Mouse (Mus musculus): ENCODE measurements around the gene Zswim7. TPM values are rescaled to one million over a fixed set of nuclear protein-coding genes. Genes with fewer than 3 reads are reported as not detected.
A peak's percentile ranks its signal among the peaks of the same experiment; 100 is the strongest.
"Not testable (repeated sequence)": the region's sequence is repeated elsewhere in the genome, so short reads cannot be mapped to it uniquely, and the experiment has no call there.

Gene Zswim7
- polyA plus RNA-seq, 1 experiment from 2014 or later, result 22.2 TPM

- Histone ChIP-seq H3K36me3 (ENCODE audit: control insufficient read depth, insufficient read depth, low read length) (peaks cover 52% of the 10 kb centered on the region), H3K27ac (replicated peaks in 1 of 2; ENCODE audit: control insufficient read depth in 1 of 2, insufficient read depth in 1 of 2, low read depth in 2 of 2, low read length in 2 of 2) (no peak overlapping the region), H3K27me3 (ENCODE audit: control insufficient read depth, insufficient read depth, low read length) (no peaks in the 10 kb centered on the region), H3K4me1 (ENCODE audit: control insufficient read depth in 2 of 2, insufficient read depth in 2 of 2, low read length in 2 of 2) (no peaks in the 10 kb centered on the region), H3K4me2 (ENCODE audit: low read length) (no peak overlapping the region), H3K9ac (ENCODE audit: low read length) (no peak overlapping the region), H3K4me3 (ENCODE audit: control insufficient read depth in 1 of 2, insufficient read depth in 1 of 2, low read depth in 1 of 2, low read length in 2 of 2) (no peak overlapping the region), H3K9me3 (ENCODE audit: control insufficient read depth, low read length) (no peaks in the 10 kb centered on the region)
- no peak for ATAC-seq (ENCODE audit: insufficient number of reproducible peaks, insufficient read depth, low FRiP score, low read depth)
- 88% methylated on average over 6 of the region's 6 CpGs for WGBS
Measured at GRCm38 (mm10) chr11:62298883-62299282, 17.7 kb upstream of the Zswim7 start.

- Histone ChIP-seq H3K9ac (ENCODE audit: low read length) (no peak overlapping the region), H3K4me2 (ENCODE audit: low read length) (no peak overlapping the region), H3K4me3 (ENCODE audit: control insufficient read depth in 1 of 2, insufficient read depth in 1 of 2, low read depth in 1 of 2, low read length in 2 of 2) (no peak overlapping the region), H3K27ac (replicated peaks in 1 of 2; ENCODE audit: control insufficient read depth in 1 of 2, insufficient read depth in 1 of 2, low read depth in 2 of 2, low read length in 2 of 2) (no peak overlapping the region), H3K4me1 (ENCODE audit: control insufficient read depth in 2 of 2, insufficient read depth in 2 of 2, low read length in 2 of 2) (no peaks in the 10 kb centered on the region), H3K9me3 (ENCODE audit: control insufficient read depth, low read length) (no peaks in the 10 kb centered on the region), H3K27me3 (ENCODE audit: control insufficient read depth, insufficient read depth, low read length) (no peaks in the 10 kb centered on the region), H3K36me3 (ENCODE audit: control insufficient read depth, insufficient read depth, low read length) (peaks cover 57% of the 10 kb centered on the region)
- 100% methylated on average over 2 of the region's 2 CpGs for WGBS
- ATAC-seq (ENCODE audit: insufficient number of reproducible peaks, insufficient read depth, low FRiP score, low read depth), result no peak
Measured at GRCm38 (mm10) chr11:62294121-62294520, 12.9 kb upstream of the Zswim7 start.

- no peaks in the 10 kb centered on the region for H3K4me1 ChIP-seq (ENCODE audit: control insufficient read depth in 2 of 2, insufficient read depth in 2 of 2, low read length in 2 of 2)
- no peak overlapping the region for H3K4me2 ChIP-seq (ENCODE audit: low read length)
- no peaks in the 10 kb centered on the region for H3K9me3 ChIP-seq (ENCODE audit: control insufficient read depth, low read length)
- H3K27me3 ChIP-seq (ENCODE audit: control insufficient read depth, insufficient read depth, low read length), result no peaks in the 10 kb centered on the region
- WGBS, result 96% methylated on average over 1 of the region's 1 CpGs
- no peak overlapping the region for H3K9ac ChIP-seq (ENCODE audit: low read length)
- no peak for ATAC-seq (ENCODE audit: insufficient number of reproducible peaks, insufficient read depth, low FRiP score, low read depth)
- no peak overlapping the region for H3K27ac ChIP-seq (replicated peaks in 1 of 2; ENCODE audit: control insufficient read depth in 1 of 2, insufficient read depth in 1 of 2, low read depth in 2 of 2, low read length in 2 of 2)
- H3K4me3 ChIP-seq (ENCODE audit: control insufficient read depth in 1 of 2, insufficient read depth in 1 of 2, low read depth in 1 of 2, low read length in 2 of 2), result no peak overlapping the region
- peaks cover 68% of the 10 kb centered on the region for H3K36me3 ChIP-seq (ENCODE audit: control insufficient read depth, insufficient read depth, low read length)
Measured at GRCm38 (mm10) chr11:62287700-62288099, 6.5 kb upstream of the Zswim7 start.

- ATAC-seq (ENCODE audit: insufficient number of reproducible peaks, insufficient read depth, low FRiP score, low read depth), result no peak
- H3K9ac ChIP-seq (ENCODE audit: low read length), result no peak overlapping the region
- no peak overlapping the region for H3K4me3 ChIP-seq (ENCODE audit: control insufficient read depth in 1 of 2, insufficient read depth in 1 of 2, low read depth in 1 of 2, low read length in 2 of 2)
- peaks cover 0 to 8% of the 10 kb centered on the region in 2 experiments; a peak in 1 of 4 replicates for H3K4me1 ChIP-seq (ENCODE audit: control insufficient read depth in 2 of 2, insufficient read depth in 2 of 2, low read length in 2 of 2)
- H3K27me3 ChIP-seq (ENCODE audit: control insufficient read depth, insufficient read depth, low read length), result no peaks in the 10 kb centered on the region
- no peaks in the 10 kb centered on the region for H3K9me3 ChIP-seq (ENCODE audit: control insufficient read depth, low read length)
- H3K36me3 ChIP-seq (ENCODE audit: control insufficient read depth, insufficient read depth, low read length), result peaks cover 59% of the 10 kb centered on the region
- WGBS, result 90% methylated on average over 8 of the region's 8 CpGs
- no peak overlapping the region for H3K27ac ChIP-seq (replicated peaks in 1 of 2; ENCODE audit: control insufficient read depth in 1 of 2, insufficient read depth in 1 of 2, low read depth in 2 of 2, low read length in 2 of 2)
- no peak overlapping the region for H3K4me2 ChIP-seq (ENCODE audit: low read length)
Measured at GRCm38 (mm10) chr11:62285020-62285419, 3.8 kb upstream of the Zswim7 start.

- not testable (repeated sequence) for H3K9ac ChIP-seq (ENCODE audit: low read length); ATAC-seq (ENCODE audit: insufficient number of reproducible peaks, insufficient read depth, low FRiP score, low read depth); H3K4me2 ChIP-seq (ENCODE audit: low read length); H3K27me3 ChIP-seq (ENCODE audit: control insufficient read depth, insufficient read depth, low read length); H3K4me3 ChIP-seq (ENCODE audit: control insufficient read depth in 1 of 2, insufficient read depth in 1 of 2, low read depth in 1 of 2, low read length in 2 of 2); H3K9me3 ChIP-seq (ENCODE audit: control insufficient read depth, low read length); H3K4me1 ChIP-seq (ENCODE audit: control insufficient read depth in 2 of 2, insufficient read depth in 2 of 2, low read length in 2 of 2); H3K27ac ChIP-seq (replicated peaks in 1 of 2; ENCODE audit: control insufficient read depth in 1 of 2, insufficient read depth in 1 of 2, low read depth in 2 of 2, low read length in 2 of 2)
- H3K36me3 ChIP-seq (ENCODE audit: control insufficient read depth, insufficient read depth, low read length), result peaks cover 59% of the 10 kb centered on the region
- 99% methylated on average over 3 of the region's 3 CpGs for WGBS
Measured at GRCm38 (mm10) chr11:62284020-62284419, 2.8 kb upstream of the Zswim7 start.

- H3K9ac ChIP-seq (ENCODE audit: low read length), result peak overlapping the region; percentile 76
- peak overlapping the region; percentile 73 for H3K4me2 ChIP-seq (ENCODE audit: low read length)
- H3K9me3 ChIP-seq (ENCODE audit: control insufficient read depth, low read length), result no peaks in the 10 kb centered on the region
- peak; percentile 76; the same call in 1 of the 2 replicates for ATAC-seq (ENCODE audit: insufficient number of reproducible peaks, insufficient read depth, low FRiP score, low read depth)
- peaks cover 37% of the 10 kb centered on the region for H3K36me3 ChIP-seq (ENCODE audit: control insufficient read depth, insufficient read depth, low read length)
- WGBS, result under 1% methylated on average over 55 of the region's 57 CpGs
- no peaks in the 10 kb centered on the region for H3K27me3 ChIP-seq (ENCODE audit: control insufficient read depth, insufficient read depth, low read length)
- H3K27ac ChIP-seq (replicated peaks in 1 of 2; ENCODE audit: control insufficient read depth in 1 of 2, insufficient read depth in 1 of 2, low read depth in 2 of 2, low read length in 2 of 2), result peak overlapping the region in 1 of 2 experiments; percentile 87
- peak overlapping the region; percentile 64 to 88 for H3K4me3 ChIP-seq (ENCODE audit: control insufficient read depth in 1 of 2, insufficient read depth in 1 of 2, low read depth in 1 of 2, low read length in 2 of 2)
- H3K4me1 ChIP-seq (ENCODE audit: control insufficient read depth in 2 of 2, insufficient read depth in 2 of 2, low read length in 2 of 2), result peaks cover 0 to 8% of the 10 kb centered on the region in 2 experiments; a peak in 1 of 4 replicates
Measured at GRCm38 (mm10) chr11:62281601-62281997, 424 bp upstream of the Zswim7 start.

- H3K27me3 ChIP-seq (ENCODE audit: control insufficient read depth, insufficient read depth, low read length), result no peaks in the 10 kb centered on the region
- H3K36me3 ChIP-seq (ENCODE audit: control insufficient read depth, insufficient read depth, low read length), result peaks cover 2% of the 10 kb centered on the region
- H3K4me3 ChIP-seq (ENCODE audit: control insufficient read depth in 1 of 2, insufficient read depth in 1 of 2, low read depth in 1 of 2, low read length in 2 of 2), result no peak overlapping the region
- H3K4me1 ChIP-seq (ENCODE audit: control insufficient read depth in 2 of 2, insufficient read depth in 2 of 2, low read length in 2 of 2), result peaks cover 0 to 8% of the 10 kb centered on the region in 2 experiments; a peak in 1 of 4 replicates
- H3K9ac ChIP-seq (ENCODE audit: low read length), result no peak overlapping the region
- H3K27ac ChIP-seq (replicated peaks in 1 of 2; ENCODE audit: control insufficient read depth in 1 of 2, insufficient read depth in 1 of 2, low read depth in 2 of 2, low read length in 2 of 2), result no peak overlapping the region
- WGBS, result 8% methylated on average over 5 of the region's 5 CpGs
- ATAC-seq (ENCODE audit: insufficient number of reproducible peaks, insufficient read depth, low FRiP score, low read depth), result no peak
- H3K9me3 ChIP-seq (ENCODE audit: control insufficient read depth, low read length), result no peaks in the 10 kb centered on the region
- H3K4me2 ChIP-seq (ENCODE audit: low read length), result no peak overlapping the region
Measured at GRCm38 (mm10) chr11:62278027-62278426, 3.1 kb downstream of the Zswim7 start.

GRCm38 (mm10) chr11:62277086-62277485 is 4.1 kb downstream of the Zswim7 start:
- Histone ChIP-seq H3K36me3 (ENCODE audit: control insufficient read depth, insufficient read depth, low read length) (no peaks in the 10 kb centered on the region), H3K27ac (replicated peaks in 1 of 2; ENCODE audit: control insufficient read depth in 1 of 2, insufficient read depth in 1 of 2, low read depth in 2 of 2, low read length in 2 of 2) (no peak overlapping the region), H3K9ac (ENCODE audit: low read length) (no peak overlapping the region), H3K9me3 (ENCODE audit: control insufficient read depth, low read length) (no peaks in the 10 kb centered on the region), H3K4me1 (ENCODE audit: control insufficient read depth in 2 of 2, insufficient read depth in 2 of 2, low read length in 2 of 2) (peaks cover 0 to 6% of the 10 kb centered on the region in 2 experiments; a peak in 1 of 4 replicates), H3K4me2 (ENCODE audit: low read length) (no peak overlapping the region), H3K4me3 (ENCODE audit: control insufficient read depth in 1 of 2, insufficient read depth in 1 of 2, low read depth in 1 of 2, low read length in 2 of 2) (no peak overlapping the region), H3K27me3 (ENCODE audit: control insufficient read depth, insufficient read depth, low read length) (no peaks in the 10 kb centered on the region)
- 47% methylated on average over 8 of the region's 8 CpGs for WGBS
- no peak for ATAC-seq (ENCODE audit: insufficient number of reproducible peaks, insufficient read depth, low FRiP score, low read depth)
